Mouse (Mus musculus) forebrain, embryonic 10.5 days (tissue): ENCODE measurements around the gene 2010111I01Rik. TPM values are rescaled to one million over a fixed set of nuclear protein-coding genes. Genes with fewer than 3 reads are reported as not detected.

Experiments used
- DNase-seq: peaks from one replicate; pipeline ENCODE4 v3.0.0-alpha.2; 2017; ENCODE audit warnings: low spot score; ENCODE audit errors: extremely low spot score
- H3K27ac ChIP-seq: fragments of 300-500 bp; sonication (generic); 2 replicates; pipeline ENCODE4 v1.5.1; 2016; ENCODE audit warnings: mild to moderate bottlenecking
- H3K27me3 ChIP-seq: fragments of 300-500 bp; sonication (generic); 2 replicates; pipeline ENCODE4 v1.6.1; 2016; ENCODE audit warnings: mild to moderate bottlenecking; ENCODE audit not compliant: poor library complexity, severe bottlenecking
- H3K36me3 ChIP-seq: fragments of 300-500 bp; sonication (generic); replicated peaks from 2 replicates; pipeline ENCODE4 v1.6.1; 2016; ENCODE audit warnings: mild to moderate bottlenecking, moderate library complexity
- H3K4me1 ChIP-seq: fragments of 300-500 bp; sonication (generic); 2 replicates; pipeline ENCODE4 v1.6.1; 2016
- H3K4me3 ChIP-seq: fragments of 300-500 bp; sonication (generic); 2 replicates; pipeline ENCODE4 v1.5.1; 2016; ENCODE audit warnings: mild to moderate bottlenecking, moderate library complexity
- H3K9me3 ChIP-seq: fragments of 300-500 bp; sonication (generic); 2 replicates; pipeline ENCODE4 v1.6.1; 2016; ENCODE audit warnings: mild to moderate bottlenecking, moderate library complexity
- WGBS: fragments of 180-500 bp; shearing (Covaris S2); methylation state at CpG from one replicate; pipeline ENCODE4 v1.1.7; 2016; 5-methylcytosine and 5-hydroxymethylcytosine counted together
- polyA plus RNA-seq: library from polyadenylated mRNA; unstranded; fragments of >200 nt; fragmentation: Nextera tagmentation; extraction: Ambion mirVana; gene quantifications from 2 replicates; pipeline ENCODE4 v1.2.1, GENCODE M21; 2016

2010111I01Rik gene
- polyA plus RNA-seq, 1 experiment from 2014 or later, result 45.6 TPM

GRCm38 (mm10) chr13:62939797-62940196 lies 24.9 kb upstream of the 2010111I01Rik start:
- Histone ChIP-seq H3K4me1 (no peaks in the 10 kb centered on the region), H3K36me3 (no peaks in the 10 kb centered on the region), H3K4me3 (no peak overlapping the region), H3K27ac (no peak overlapping the region), H3K9me3 (no peaks in the 10 kb centered on the region), H3K27me3 (no peaks in the 10 kb centered on the region)
- no peak for DNase-seq
- WGBS, result 91% methylated on average over 4 of the region's 4 CpGs

GRCm38 (mm10) chr13:62940721-62941120 lies 24.0 kb upstream of the 2010111I01Rik start:
- Histone ChIP-seq H3K4me3 (no peak overlapping the region), H3K4me1 (no peaks in the 10 kb centered on the region), H3K27ac (no peak overlapping the region), H3K27me3 (no peaks in the 10 kb centered on the region), H3K9me3 (no peaks in the 10 kb centered on the region), H3K36me3 (no peaks in the 10 kb centered on the region)
- 94% methylated on average over 4 of the region's 4 CpGs for WGBS
- DNase-seq, result no peak

DNA sequence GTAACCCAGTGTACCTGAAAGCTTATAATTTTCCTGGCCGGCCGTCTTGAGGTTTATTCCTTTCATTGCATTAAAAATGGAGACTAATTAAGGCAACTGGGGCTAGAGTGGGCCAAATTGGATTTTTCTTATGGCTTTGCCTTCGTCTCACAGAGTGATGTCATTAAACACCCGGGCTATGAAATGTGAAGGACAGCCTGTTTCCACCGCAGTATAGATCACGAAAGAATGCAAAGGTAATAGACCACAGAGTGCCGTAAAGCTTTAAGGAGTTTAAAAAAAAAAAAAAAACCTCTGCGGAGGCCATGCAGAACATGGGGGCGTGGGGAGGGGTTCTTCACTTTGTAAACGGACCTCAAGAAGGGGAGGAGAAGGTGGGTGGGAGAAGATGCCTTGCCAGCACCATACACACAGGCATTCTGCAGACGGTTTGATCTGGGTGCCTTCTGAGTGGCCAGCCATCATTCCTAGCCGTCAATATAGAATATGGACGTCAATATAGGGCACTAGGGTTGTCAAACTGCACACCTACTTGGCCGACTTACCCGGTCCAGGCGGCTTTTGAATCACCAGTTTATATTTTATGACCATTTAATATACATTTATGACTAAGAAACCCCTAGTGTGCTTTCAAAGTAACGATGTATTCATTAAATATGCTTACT lies 23.2 kb upstream of the 2010111I01Rik start:
- Histone ChIP-seq H3K36me3 (no peaks in the 10 kb centered on the region), H3K27ac (no peak overlapping the region), H3K27me3 (no peaks in the 10 kb centered on the region), H3K9me3 (no peaks in the 10 kb centered on the region), H3K4me3 (no peak overlapping the region), H3K4me1 (no peaks in the 10 kb centered on the region)
- DNase-seq, result no peak
- 86% methylated on average over 17 of the region's 17 CpGs for WGBS

DNA sequence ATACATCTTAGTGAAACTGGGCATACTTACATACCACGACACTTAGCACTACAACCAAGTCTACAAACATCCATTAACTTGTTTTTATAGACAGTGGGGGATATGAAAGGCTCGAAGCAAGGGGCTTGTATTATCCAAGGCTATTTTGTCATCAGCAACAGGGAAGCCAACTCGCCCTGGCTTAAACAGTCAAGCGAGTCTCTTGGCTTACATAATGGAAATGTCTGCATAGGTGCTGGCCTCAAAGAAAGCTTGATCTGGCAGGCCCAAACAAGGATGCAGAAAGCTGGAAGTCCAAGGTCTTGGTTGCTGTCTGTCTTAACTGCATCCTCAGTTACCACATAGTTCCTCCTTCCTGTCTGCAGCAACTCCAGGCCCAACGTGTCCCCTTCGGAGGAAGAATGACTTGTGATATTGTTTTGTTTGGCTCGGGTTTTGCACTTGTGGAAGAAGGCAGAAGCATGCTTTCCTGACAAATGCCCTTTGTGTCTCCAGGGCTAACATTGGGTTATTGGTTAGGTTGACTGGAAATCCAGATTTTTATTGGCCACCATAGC lies 21.3 kb upstream of the 2010111I01Rik start:
- no peak overlapping the region for H3K4me3 ChIP-seq
- H3K36me3 ChIP-seq, result no peaks in the 10 kb centered on the region
- no peak overlapping the region for H3K27ac ChIP-seq
- 84% methylated on average over 7 of the region's 7 CpGs for WGBS
- no peaks in the 10 kb centered on the region for H3K27me3 ChIP-seq
- H3K4me1 ChIP-seq, result no peaks in the 10 kb centered on the region
- H3K9me3 ChIP-seq, result no peaks in the 10 kb centered on the region
- no peak for DNase-seq

GRCm38 (mm10) chr13:62944109-62944508 lies 20.6 kb upstream of the 2010111I01Rik start:
- DNase-seq, result no peak
- Histone ChIP-seq H3K4me3 (no peak overlapping the region), H3K36me3 (no peaks in the 10 kb centered on the region), H3K27ac (no peak overlapping the region), H3K27me3 (no peaks in the 10 kb centered on the region), H3K9me3 (no peaks in the 10 kb centered on the region), H3K4me1 (no peaks in the 10 kb centered on the region)
- WGBS, result 89% methylated on average over 6 of the region's 6 CpGs

- no peaks in the 10 kb centered on the region for H3K36me3 ChIP-seq
- H3K4me3 ChIP-seq, result no peak overlapping the region
- no peak overlapping the region for H3K27ac ChIP-seq
- H3K9me3 ChIP-seq, result no peaks in the 10 kb centered on the region
- 71% methylated on average over 4 of the region's 4 CpGs for WGBS
- no peaks in the 10 kb centered on the region for H3K4me1 ChIP-seq
- no peak for DNase-seq
- no peaks in the 10 kb centered on the region for H3K27me3 ChIP-seq
Measured at GRCm38 (mm10) chr13:62949560-62950188, 15.0 kb upstream of the 2010111I01Rik start.

GRCm38 (mm10) chr13:62951606-62952005 lies 13.1 kb upstream of the 2010111I01Rik start:
- Histone ChIP-seq H3K4me1 (no peaks in the 10 kb centered on the region), H3K4me3 (no peak overlapping the region), H3K27me3 (no peaks in the 10 kb centered on the region), H3K36me3 (no peaks in the 10 kb centered on the region), H3K27ac (no peak overlapping the region), H3K9me3 (no peaks in the 10 kb centered on the region)
- 85% methylated on average over 1 of the region's 1 CpGs for WGBS
- DNase-seq, result no peak

- H3K4me3 ChIP-seq, result no peak overlapping the region
- no peaks in the 10 kb centered on the region for H3K36me3 ChIP-seq
- no peaks in the 10 kb centered on the region for H3K9me3 ChIP-seq
- WGBS, result 85% methylated on average over 3 of the region's 3 CpGs
- no peak overlapping the region for H3K27ac ChIP-seq
- DNase-seq, result no peak
- H3K4me1 ChIP-seq, result no peaks in the 10 kb centered on the region
- no peaks in the 10 kb centered on the region for H3K27me3 ChIP-seq
Measured at GRCm38 (mm10) chr13:62952047-62952446, 12.6 kb upstream of the 2010111I01Rik start.

DNA sequence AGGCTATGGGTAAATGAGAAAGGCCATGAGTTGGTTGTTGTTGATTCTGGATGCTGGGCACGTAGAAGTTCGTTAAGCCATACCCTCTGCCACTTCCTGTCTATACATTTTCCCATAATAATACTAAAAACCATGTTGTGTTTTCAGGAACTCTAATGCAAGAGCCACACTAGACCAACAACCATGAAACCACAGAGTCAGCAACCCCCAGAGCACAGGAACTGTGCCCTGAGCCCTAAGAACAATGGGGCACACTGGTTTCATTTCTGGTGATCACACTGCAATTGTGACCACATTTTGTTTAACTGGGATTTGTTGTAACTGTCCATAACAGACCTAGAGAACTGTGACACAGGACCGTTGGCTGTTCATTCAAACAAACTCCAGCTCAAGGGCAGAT lies 12.1 kb upstream of the 2010111I01Rik start:
- no peaks in the 10 kb centered on the region for H3K4me1 ChIP-seq
- H3K9me3 ChIP-seq, result no peaks in the 10 kb centered on the region
- no peaks in the 10 kb centered on the region for H3K36me3 ChIP-seq
- DNase-seq, result no peak
- H3K27me3 ChIP-seq, result no peaks in the 10 kb centered on the region
- no peak overlapping the region for H3K27ac ChIP-seq
- 86% methylated on average over 3 of the region's 3 CpGs for WGBS
- no peak overlapping the region for H3K4me3 ChIP-seq

- DNase-seq, result no peak
- H3K4me3 ChIP-seq, result no peak overlapping the region
- 88% methylated on average over 6 of the region's 6 CpGs for WGBS
- H3K36me3 ChIP-seq, result no peaks in the 10 kb centered on the region
- no peaks in the 10 kb centered on the region for H3K9me3 ChIP-seq
- no peaks in the 10 kb centered on the region for H3K4me1 ChIP-seq
- no peak overlapping the region for H3K27ac ChIP-seq
- H3K27me3 ChIP-seq, result no peaks in the 10 kb centered on the region
Measured at GRCm38 (mm10) chr13:62955997-62956396, 8.7 kb upstream of the 2010111I01Rik start.

GRCm38 (mm10) chr13:62956776-62957175 lies 7.9 kb upstream of the 2010111I01Rik start:
- H3K27me3 ChIP-seq, result no peaks in the 10 kb centered on the region
- no peak overlapping the region for H3K4me3 ChIP-seq
- no peak for DNase-seq
- H3K4me1 ChIP-seq, result no peaks in the 10 kb centered on the region
- H3K36me3 ChIP-seq, result no peaks in the 10 kb centered on the region
- H3K27ac ChIP-seq, result no peak overlapping the region
- 88% methylated on average over 10 of the region's 10 CpGs for WGBS
- no peaks in the 10 kb centered on the region for H3K9me3 ChIP-seq

- Histone ChIP-seq H3K27ac (no peak overlapping the region), H3K9me3 (no peaks in the 10 kb centered on the region), H3K4me1 (peaks cover 10% of the 10 kb centered on the region), H3K36me3 (no peaks in the 10 kb centered on the region; the same call in 1 of the 2 replicates), H3K27me3 (no peaks in the 10 kb centered on the region), H3K4me3 (no peak overlapping the region)
- 84% methylated on average over 2 of the region's 2 CpGs for WGBS
- no peak for DNase-seq
Measured at GRCm38 (mm10) chr13:62963358-62963757, 1.3 kb upstream of the 2010111I01Rik start.

GRCm38 (mm10) chr13:62968223-62968622 lies 3.5 kb downstream of the 2010111I01Rik start:
- Histone ChIP-seq H3K9me3 (no peaks in the 10 kb centered on the region), H3K36me3 (no peaks in the 10 kb centered on the region; the same call in 1 of the 2 replicates), H3K4me3 (no peak overlapping the region), H3K4me1 (peaks cover 10% of the 10 kb centered on the region), H3K27me3 (no peaks in the 10 kb centered on the region), H3K27ac (no peak overlapping the region)
- 88% methylated on average over 12 of the region's 12 CpGs for WGBS
- DNase-seq, result no peak
